Mouse (Mus musculus): Measurements from ENCODE around the gene Elf4.

Gene Elf4

GRCm38 (mm10) chrX:48435477-48435900 lies 27.4 kb downstream of the Elf4 start:
- DNase-seq: no peak

- DNase-seq: no peak
Observed at GRCm38 (mm10) chrX:48434251-48434650, 28.7 kb downstream of the Elf4 start.

- DNase-seq: no peak
Observed at GRCm38 (mm10) chrX:48433527-48433899, 29.4 kb downstream of the Elf4 start.

GRCm38 (mm10) chrX:48432599-48433526 lies 30.1 kb downstream of the Elf4 start:
- DNase-seq: no peak

- no peak for DNase-seq
Observed at GRCm38 (mm10) chrX:48429538-48429937, 33.4 kb downstream of the Elf4 start.

GRCm38 (mm10) chrX:48429100-48429499 lies 33.8 kb downstream of the Elf4 start:
- DNase-seq: no peak

GRCm38 (mm10) chrX:48428642-48429041 lies 34.3 kb downstream of the Elf4 start:
- no peak for DNase-seq

- DNase-seq: no peak
Observed at GRCm38 (mm10) chrX:48428241-48428640, 34.7 kb downstream of the Elf4 start.

GRCm38 (mm10) chrX:48425280-48425679 lies 37.7 kb downstream of the Elf4 start:
- no peak for DNase-seq

- DNase-seq: no peak
Observed at GRCm38 (mm10) chrX:48424583-48424982, 38.3 kb downstream of the Elf4 start.

- DNase-seq: no peak
Observed at GRCm38 (mm10) chrX:48423671-48424070, 39.3 kb downstream of the Elf4 start.

GRCm38 (mm10) chrX:48422986-48423385 lies 39.9 kb downstream of the Elf4 start:
- peak; percentile 50 for DNase-seq

GRCm38 (mm10) chrX:48418417-48418816 lies 44.5 kb downstream of the Elf4 start:
- DNase-seq: no peak

- DNase-seq: no peak
Observed at GRCm38 (mm10) chrX:48414291-48414690, 48.6 kb downstream of the Elf4 start.

- no peak for DNase-seq
Observed at GRCm38 (mm10) chrX:48412629-48413028, 50.3 kb downstream of the Elf4 start.

- DNase-seq: no peak
Observed at GRCm38 (mm10) chrX:48410388-48410776, 52.5 kb downstream of the Elf4 start.

- DNase-seq: peak; percentile 76
Observed at GRCm38 (mm10) chrX:48409611-48410387, 53.1 kb downstream of the Elf4 start.

- DNase-seq: no peak
Observed at GRCm38 (mm10) chrX:48405141-48405540, 57.8 kb downstream of the Elf4 start.

- DNase-seq: no peak
Observed at GRCm38 (mm10) chrX:48399994-48400393, 62.9 kb downstream of the Elf4 start.

- no peak for DNase-seq
Observed at GRCm38 (mm10) chrX:48389380-48389779, 73.6 kb downstream of the Elf4 start.

- no peak for DNase-seq
Observed at GRCm38 (mm10) chrX:48385927-48386326, 77.0 kb downstream of the Elf4 start.

- DNase-seq: peak; percentile 17
Observed at GRCm38 (mm10) chrX:48383643-48384042, 79.3 kb downstream of the Elf4 start.

- DNase-seq: no peak
Observed at GRCm38 (mm10) chrX:48367841-48368240, 95.1 kb downstream of the Elf4 start.

Measured in right cerebral cortex, adult 18-20 months (tissue).